Mouse (Mus musculus): ENCODE measurements at regions not wholly inside any gene's neighbourhood (a gene's known extent, or its start where the extent isn't known, plus 50 kb on each side); places are given as distances from the start of the nearest gene placed in this dataset.

DNA sequence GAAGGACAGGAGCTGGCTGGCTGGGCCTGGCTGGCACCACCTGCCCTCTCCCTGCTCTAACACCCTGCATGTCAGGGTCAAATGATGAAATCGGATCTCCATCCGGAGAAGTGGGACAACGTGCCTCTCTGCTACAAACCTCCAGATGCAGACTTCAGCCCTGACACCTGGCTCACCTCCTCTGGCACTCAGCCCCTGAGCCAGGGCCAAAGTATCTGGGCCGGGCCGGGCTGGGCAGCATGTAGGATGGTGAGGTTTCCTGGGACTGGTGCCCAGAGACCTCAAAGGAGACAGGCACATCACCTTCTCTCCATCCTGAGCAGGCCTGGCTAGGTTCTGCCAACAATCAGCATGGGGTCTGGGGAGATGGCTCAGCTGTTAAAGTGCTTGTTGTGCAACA, 113.5 kb downstream of the Tfcp2l1 start:
- DNase-seq (ENCODE audit: extremely low read depth, low read depth, low spot score), result peak; percentile 47

DNA sequence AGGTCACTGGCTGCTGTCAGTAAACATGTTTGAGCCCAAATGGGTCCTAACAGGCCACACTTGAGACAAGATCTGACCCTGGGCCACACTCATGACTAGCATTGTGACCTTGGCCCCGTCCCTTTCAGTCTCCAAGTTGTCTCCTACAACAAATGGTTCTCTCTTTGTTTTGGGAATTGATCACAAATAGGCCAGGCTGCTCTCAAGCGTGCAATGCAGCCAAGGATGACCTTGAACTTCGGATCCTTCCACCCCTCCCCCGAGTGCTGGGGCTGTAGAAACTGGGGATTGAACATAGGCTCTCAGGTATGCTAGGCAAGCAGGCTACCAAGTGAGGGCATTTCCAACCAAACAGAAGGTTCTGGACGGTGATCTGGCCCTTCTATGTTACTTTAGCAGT, 120.5 kb downstream of the Tfcp2l1 start:
- DNase-seq (ENCODE audit: extremely low read depth, low read depth, low spot score), result no peak

DNA sequence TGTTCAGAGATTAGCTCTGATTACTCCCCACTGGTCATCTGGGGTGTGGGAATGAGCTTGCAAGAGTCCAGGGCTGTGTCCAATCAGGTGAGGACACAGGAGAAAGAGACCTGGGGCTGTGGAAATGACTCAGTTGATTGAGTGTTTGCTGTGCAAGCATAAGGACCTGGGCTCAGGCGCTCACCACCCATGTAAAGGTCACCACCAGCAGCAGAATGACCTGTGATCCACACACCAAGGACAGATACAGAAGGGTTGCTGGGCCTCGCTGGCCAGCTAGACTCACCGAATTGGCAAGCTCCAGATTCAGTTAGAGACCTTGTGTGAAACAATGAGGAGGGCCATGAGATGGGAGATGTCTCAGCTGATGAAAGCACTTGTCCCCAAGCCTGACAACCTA, 125.1 kb downstream of the Tfcp2l1 start:
- no peak for DNase-seq (ENCODE audit: extremely low read depth, low read depth, low spot score)

DNA sequence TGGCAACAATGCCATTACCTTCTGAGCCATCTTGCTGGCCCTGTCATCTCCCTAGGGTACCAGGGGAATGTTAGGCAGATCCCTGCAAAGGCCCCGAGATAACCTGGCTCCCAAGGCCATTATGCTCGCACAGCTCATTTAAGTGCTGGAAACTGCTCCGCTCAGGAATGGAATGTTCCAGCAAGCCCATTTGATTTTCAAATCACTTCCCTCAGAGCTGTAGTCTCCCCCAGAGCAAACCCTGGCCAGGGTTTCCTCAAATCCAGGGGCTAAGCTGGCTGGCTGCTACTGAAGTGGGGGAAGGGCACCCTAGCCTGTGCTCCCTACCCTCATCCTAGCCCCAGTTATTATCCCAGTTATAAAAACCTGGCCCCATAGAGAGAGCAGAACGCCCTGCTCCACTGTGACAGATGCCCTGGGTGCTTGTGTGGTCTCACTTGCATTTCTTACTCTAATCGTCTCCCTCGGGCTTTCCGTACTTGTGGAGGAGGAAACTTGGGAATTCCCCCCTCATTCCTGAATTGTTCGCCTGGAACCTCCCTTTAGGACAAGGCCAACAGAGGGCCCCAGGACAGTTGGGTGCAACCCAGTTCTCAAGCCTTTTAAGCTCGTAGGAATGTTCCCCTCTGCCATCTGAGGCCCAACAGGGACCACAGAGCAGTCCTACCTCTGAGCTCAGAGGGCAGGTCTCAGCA, 128.6 kb downstream of the Tfcp2l1 start:
- no peak for DNase-seq (ENCODE audit: extremely low read depth, low read depth, low spot score)

DNA sequence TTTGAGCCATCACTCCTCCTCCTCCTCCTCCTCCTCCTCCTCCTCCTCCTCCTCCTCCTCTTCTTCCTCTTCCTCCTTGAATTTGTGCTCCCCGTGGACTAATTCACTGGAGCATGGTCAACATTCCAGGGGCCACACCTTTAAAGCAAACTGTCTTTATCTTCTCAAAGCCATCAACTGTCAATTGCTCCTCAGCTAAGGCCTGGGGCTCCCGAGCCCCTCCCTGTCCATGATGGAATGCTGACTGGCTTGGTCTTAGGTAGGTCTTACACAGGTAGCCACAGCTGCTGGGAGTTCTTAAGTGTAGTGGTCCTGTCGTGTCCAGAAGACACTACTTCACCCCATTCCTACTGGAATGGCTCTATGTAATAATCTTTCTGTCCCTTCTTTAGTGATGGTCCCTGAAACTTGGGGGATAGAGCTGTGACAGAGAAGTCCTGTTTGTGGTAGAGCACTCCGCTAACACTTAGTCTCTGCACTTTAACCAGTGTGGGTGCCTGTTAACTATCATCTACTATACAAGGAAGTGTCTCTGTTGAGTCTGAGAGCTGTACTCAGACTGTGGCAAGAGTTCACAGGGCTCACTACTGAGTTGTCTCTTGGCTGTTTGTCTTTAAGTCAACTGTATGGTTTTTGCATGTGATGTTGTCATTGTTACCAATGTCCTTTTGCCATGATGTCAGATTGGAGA, 129.7 kb downstream of the Tfcp2l1 start:
- DNase-seq (ENCODE audit: extremely low read depth, low read depth, low spot score), result no peak

DNA sequence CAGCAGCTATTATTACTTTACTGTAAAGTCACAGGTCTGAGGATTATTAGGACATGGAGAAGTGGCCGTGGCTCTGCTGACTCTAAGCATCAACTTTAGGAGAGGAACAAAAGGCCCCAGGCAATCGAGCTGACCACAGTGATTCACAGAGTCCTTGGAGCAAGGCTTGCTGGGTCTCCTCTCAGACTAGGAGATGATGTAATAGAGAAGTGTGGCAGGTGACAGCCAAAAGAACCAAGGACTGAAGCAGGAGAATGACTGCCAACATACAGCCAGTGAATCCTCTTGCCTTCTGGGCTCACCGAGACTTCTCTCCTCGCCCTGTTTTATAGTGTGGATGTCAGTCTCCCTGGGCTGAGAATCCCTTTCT, 130.3 kb downstream of the Tfcp2l1 start:
- DNase-seq (ENCODE audit: extremely low read depth, low read depth, low spot score), result no peak

DNA sequence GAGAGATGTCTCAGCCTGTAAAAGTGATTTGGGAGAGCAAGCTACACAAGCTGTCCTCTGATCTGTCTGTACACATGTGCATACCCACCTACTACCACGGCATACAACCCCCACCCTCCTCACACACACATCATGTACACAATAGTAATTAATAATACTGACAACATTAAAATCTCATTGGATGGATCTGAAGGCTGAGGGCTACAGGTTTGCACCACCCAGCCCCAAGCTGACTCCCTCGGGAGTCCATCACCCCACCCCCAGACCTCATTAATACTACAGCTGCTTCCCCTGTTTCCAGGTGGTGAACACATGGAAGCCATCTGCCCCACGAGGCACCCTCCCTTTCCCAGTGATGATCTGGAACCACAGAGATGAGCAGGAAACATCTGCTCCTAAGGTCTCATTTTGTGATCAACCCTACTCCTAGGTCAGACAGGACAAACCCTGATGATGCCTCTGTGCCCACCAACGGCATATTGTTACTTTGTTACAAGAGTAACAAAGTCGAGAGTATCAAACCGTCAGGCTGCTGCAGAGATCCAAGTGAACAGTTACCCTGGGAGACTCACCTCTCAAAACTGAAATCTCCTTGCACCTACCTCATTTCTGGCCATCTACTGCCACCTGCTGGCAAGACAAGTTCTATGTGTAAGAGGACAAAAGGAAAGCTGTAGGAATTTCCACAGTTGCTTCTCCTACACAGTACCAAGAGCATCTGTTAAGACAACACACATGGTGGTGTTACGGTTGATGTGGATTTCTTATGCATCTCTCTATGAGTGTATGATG, 131.6 kb downstream of the Tfcp2l1 start:
- DNase-seq (ENCODE audit: extremely low read depth, low read depth, low spot score), result no peak

DNA sequence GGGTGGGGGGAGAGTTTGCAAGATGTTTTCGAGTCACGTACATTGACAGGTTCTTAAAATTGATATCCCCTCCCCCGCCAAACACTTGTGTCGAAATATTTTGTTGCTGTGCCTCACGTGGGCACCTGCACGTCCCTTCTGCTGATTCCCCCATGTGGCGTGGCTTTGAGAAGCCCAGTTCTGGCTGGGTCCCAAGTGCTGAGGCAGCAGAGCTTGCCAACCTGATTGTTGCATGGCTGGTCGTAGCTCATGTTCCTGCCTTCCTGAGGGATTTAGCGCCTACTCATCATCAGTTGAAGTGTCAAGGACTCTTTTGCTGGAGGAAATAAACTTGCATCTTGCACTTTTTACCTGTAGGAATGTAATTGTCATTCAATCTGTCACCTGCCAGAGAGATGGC, 137.8 kb downstream of the Tfcp2l1 start:
- DNase-seq (ENCODE audit: extremely low read depth, low read depth, low spot score), result no peak

DNA sequence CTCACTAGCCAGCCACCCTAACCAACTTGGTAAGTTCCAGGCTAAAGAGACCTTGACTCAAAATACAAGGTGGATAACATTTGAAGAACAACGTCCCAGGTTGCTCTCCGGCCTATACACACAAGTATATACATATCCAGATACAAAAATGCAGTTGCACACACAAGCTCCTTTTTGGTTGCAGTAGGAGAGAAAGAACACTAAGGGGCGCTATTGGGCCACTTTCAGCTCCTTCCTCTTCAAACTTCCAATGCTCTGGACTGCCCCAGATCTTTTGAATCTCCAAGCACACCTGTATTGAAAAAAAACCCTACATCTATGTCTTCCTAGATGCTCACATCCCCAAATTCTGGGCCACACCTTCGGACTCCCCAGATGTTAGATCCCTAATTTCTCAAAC, 141.1 kb downstream of the Tfcp2l1 start:
- no peak for DNase-seq (ENCODE audit: extremely low read depth, low read depth, low spot score)

DNA sequence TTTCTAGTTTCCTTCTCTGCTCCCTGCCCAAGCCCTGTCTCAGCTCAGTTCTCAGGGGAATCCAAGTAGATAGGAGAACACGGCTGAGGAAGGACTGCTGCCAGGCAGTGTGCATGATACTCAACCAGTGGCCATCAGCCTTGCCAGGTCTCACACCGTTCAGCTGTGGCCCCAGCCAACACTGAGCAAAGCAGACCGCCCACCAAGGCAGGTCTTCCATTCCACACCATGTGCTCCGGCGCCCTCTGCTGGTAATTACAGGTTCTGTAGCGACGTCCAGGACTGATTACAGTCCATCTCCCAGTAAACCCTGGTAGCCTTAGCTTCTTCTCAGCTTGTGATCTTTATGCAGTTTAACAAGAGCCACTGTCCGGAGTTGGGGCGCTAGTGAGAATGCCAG, 144.5 kb downstream of the Tfcp2l1 start:
- DNase-seq (ENCODE audit: extremely low read depth, low read depth, low spot score), result no peak

DNA sequence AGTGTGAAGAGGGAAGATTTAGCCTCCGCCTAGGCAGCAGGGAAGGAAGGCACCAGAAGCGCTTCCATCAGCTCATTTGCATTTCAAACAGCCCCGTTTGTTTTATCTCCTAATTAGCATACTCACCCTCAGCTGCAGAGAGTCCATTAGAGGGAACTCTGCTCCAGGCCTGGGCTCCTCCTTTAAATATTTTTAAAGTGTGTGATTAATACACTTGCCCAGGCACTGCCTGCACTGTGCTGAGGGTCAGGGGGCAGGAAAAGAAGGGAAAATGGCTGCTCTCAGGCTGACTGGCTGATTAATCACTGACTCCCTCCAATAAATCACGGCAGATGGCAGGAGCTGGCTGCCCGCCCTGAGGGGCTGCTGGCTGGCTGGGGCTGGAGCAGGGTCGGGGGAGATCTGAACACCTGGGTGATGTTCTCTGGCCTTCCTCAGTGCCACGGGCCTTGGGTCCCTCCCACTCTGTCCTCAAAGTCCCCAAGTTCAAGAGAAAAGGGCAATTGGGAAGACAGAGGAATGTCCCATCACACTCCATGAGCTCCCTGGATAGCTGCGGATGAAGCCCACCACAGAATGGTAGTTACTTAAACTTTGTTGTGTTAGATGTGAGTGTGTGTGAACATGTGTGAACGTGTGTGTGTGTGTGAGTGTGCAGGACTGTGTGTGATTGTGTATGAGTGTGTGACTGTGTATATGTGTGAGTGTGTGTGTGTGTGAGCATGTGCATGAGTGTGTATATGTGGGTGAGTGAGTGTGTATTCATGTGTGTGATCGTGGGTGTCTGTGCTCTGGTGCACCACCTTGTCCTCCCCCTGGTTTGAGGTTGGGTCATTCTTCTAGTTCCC, 149.1 kb downstream of the Tfcp2l1 start:
- DNase-seq (ENCODE audit: extremely low read depth, low read depth, low spot score), result no peak

Data from fat pad, adult 2 months (tissue).